Mouse (Mus musculus) monocyte, adult 5-6 weeks (primary cell): ENCODE measurements around the gene Olfr294. TPM values are rescaled to one million over a fixed set of nuclear protein-coding genes. Genes with fewer than 3 reads are reported as not detected.

Experiments used
- ATAC-seq: fragments of 153-309, 156-312 bp; replicated peaks from 2 replicates; pipeline ENCODE4 v1.8.0; 2017; ENCODE audit warnings: mild to moderate bottlenecking; ENCODE audit not compliant: low TSS enrichment, insufficient number of reproducible peaks, severe bottlenecking, poor library complexity, low FRiP score
- total RNA-seq: library from RNA; stranded (forward); fragments of 200-1000, 200-491, 200-594 nt; gene quantifications from 3 replicates; pipeline ENCODE4 v1.2.3, GENCODE M21; 2017

The Olfr294 gene
- total RNA-seq = not detected in 3 replicates

GRCm38 (mm10) chr7:86616543-86616942 is at the start of gene Olfr294:
TSS of gene Olfr294 (minus strand) at chr7:86616643.
- no peak for ATAC-seq

- ATAC-seq = no peak
These were observed 32.3 kb upstream of the Olfr294 start, which contains the start of gene Olfr293 for GRCm38 (mm10) chr7:86648761-86649160. TSS of gene Olfr293 (plus strand) at chr7:86649061.

GRCm38 (mm10) chr7:86583562-86583961 is 32.9 kb downstream of the Olfr294 start, which contains the start of gene Olfr295:
TSS of gene Olfr295 (plus strand) at chr7:86583862.
- ATAC-seq = no peak

Other genes with a start within 250 kb of the Olfr294 start
- gene Olfr305, start 249.7 kb downstream of the Olfr294 start, total RNA-seq = not detected in 3 replicates
- gene Olfr304, start 230.0 kb downstream of the Olfr294 start, total RNA-seq = not detected in 3 replicates
- not detected in 3 replicates for gene Olfr303, start 218.9 kb downstream of the Olfr294 start, total RNA-seq
- not detected in 3 replicates for gene Olfr301, start 212.8 kb downstream of the Olfr294 start, total RNA-seq
- gene Olfr299, start 156.7 kb downstream of the Olfr294 start, total RNA-seq = 0.21 TPM in 1 of 3 replicates, not detected in the others
- gene Olfr298, start 124.2 kb downstream of the Olfr294 start, total RNA-seq = not detected in 3 replicates
- not detected in 3 replicates for gene Olfr297, start 96.7 kb downstream of the Olfr294 start, total RNA-seq
- not detected in 3 replicates for gene Olfr295, start 32.8 kb downstream of the Olfr294 start, total RNA-seq
- gene Olfr293, start 32.4 kb upstream of the Olfr294 start, total RNA-seq = not detected in 3 replicates
- gene Olfr292, start 71.7 kb upstream of the Olfr294 start, total RNA-seq = not detected in 3 replicates
- gene Folh1, start 159.3 kb upstream of the Olfr294 start, total RNA-seq = 1.0 TPM in 1 of 3 replicates, not detected in the others
- 0.43 TPM in 1 of 3 replicates, not detected in the others for gene Vmn2r77, start 178.4 kb upstream of the Olfr294 start, total RNA-seq